Mouse (Mus musculus): ENCODE measurements around the gene Gm20388.

Gene Gm20388

DNA sequence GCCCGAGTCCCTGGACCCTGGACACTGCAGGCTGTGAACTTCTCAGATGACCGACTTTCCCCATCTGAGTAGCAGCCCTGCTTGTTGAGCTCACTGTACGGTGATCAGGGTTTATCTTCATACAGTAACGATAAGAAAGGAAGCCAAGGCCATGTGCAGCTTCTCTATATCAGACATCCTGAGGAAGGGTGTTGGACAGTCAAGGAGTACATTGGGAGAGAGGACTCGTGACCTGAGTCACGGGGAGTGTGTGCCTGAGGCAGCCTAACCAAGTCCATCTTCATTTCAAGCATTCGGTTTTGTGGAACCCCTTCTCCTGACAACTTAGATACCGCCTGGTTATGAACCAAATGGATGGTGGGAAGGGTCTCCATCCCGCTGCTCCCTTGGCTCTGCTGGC, 1964.9 kb downstream of the Gm20388 start:
- DNase-seq (ENCODE audit: low spot score in 2 of 2) = no peak

DNA sequence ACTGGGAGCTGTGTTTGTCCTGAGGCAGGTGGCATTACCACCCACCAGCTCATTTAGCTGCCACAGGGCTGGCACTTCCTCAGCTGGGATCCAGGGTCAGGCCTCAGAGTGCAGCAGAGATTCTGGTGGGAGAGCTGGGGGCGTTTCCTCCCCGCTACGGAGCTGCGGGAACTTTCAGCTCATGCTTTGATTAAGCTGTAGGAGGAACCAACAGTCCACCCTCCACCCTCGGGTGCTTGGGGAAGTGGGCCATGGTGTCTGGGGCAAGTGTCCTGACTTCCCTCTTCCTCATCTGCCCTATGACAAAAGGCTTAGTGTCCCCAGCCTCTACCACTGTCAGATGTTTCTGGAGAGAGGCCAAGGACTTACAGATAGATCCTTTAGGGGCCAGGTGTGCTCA, 1966.6 kb downstream of the Gm20388 start:
- DNase-seq (ENCODE audit: low spot score in 2 of 2) = no peak

DNA sequence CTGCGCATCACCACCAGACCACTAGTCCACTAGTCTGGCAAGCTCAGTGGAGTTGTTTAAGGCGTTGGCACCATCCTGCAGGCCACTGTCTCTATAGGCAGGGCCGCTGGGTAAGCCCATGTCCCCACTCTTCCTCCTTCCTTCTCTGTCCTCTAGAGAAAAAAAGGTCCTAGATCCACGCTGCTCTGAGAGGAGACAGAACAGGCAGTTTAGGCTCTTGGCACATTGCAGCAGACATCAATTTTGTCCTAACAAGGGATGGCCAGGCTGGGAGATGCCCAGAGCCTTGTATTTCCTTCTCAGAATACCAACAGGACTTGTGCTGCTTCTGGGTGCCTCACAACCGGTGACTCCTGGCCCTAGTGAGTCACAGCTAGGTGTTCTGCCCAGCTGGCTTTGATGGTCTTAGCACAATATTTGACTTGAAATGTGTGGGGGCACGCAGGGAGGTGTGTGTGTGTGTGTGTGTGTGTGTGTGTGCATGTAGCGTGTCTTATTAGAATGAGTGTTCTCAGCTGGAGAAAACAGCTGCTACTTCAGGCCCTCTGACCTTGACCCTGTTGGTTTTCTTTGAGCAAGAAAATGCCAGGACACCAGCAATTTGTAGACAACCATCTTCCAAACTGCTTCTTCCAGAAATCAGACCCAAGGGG, 1967.3 kb downstream of the Gm20388 start:
- no peak for DNase-seq (ENCODE audit: low spot score in 2 of 2)

DNA sequence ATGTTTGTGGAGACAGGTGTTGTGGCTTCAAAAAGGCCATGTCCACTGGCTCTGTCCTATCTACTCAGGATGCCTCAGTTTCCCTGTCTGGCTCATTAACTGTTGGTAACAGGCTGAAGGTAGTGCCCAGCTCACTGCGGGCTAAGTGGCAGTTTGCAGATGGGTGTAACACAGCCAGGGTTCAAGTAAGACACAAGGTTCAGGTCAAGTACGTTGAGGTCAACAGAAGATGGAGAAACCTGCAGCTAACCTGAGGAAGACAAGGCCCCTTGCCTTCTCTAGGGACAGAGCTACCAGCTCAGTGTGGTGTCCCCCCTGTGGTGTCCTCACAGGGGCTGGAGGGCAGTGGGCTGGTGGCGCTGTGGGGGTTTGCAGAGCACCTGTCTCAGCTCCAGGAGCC, 1969.1 kb downstream of the Gm20388 start:
- no peak for DNase-seq (ENCODE audit: low spot score in 2 of 2)

DNA sequence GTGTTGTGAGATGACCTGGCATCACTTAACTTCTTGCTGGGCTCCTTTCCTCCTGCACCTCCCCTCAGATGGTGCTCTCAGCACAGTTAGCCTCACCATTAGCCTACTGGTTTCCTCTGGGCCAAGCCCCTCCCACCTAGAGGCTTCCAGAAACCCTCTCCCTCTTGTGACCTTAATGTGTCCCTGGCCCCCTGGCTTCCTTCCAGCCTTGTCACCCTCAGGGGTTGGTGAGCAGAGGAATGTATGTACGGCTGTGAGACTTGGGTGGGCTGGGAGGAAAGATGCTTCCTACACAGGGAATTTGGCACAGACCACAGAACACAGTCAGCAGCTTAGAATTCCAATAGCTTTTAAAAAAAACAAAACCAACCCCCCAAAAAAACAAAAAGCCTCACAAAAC, 1970.2 kb downstream of the Gm20388 start:
- DNase-seq (ENCODE audit: low spot score in 2 of 2) = no peak

DNA sequence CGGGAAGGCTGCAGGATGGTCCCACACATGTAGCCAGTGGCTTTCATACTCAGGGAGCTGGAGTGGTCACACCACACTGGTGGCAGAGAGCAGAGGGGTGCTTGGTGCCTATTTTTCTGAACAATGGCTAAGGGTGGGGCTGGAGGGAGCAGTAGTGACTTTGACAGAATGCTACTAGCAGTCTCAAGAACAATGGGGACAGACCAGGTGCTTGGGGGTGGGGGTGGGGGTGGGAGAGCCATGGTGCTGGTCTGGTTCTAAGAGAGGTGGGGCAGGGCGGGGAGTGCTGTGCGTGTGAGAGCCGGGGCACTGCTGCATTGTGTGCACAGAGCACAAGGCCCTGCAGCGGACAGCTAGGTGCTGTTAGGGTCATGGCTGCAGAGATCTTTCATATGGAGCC, 1971.3 kb downstream of the Gm20388 start:
- DNase-seq (ENCODE audit: low spot score in 2 of 2) = no peak

DNA sequence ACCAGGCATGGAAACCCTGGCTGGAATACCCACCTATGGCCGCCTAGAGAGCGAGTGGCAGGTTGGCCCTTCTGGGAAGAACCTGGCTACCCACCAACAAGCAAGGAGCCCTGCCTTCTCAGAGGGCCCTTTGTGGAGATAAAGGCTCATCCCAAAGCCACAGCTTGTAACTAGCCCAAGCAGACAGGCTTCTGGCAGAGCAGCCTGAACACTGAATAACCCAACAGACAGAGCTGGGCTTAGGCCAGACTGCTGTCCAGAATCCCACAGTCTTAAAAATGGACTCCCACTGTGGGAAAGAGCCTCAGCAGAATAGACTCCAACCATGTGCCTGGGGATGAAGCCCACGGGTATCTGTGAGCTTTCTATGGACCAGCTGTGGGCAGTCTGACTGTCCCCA, 1973.5 kb downstream of the Gm20388 start:
- DNase-seq (ENCODE audit: low spot score in 2 of 2) = no peak

DNA sequence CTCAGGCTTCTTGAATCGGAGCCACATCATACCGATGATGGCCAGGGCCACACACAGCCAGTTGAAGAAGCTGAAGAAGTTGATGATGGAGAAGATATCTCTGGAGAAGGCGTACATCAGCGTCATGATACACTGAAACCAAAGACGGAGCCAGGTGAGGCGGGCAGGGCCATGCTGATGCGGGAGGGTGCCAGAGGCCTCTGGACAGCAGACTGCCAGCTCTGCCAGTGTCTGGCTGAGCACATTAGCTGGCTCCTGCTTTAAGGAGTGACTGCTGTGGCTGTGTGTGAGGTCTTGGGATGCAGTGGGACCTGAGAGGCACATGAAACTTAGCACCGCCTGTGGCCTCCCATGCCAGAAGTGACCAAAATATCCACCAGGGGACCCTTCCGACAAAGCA, 1974.4 kb downstream of the Gm20388 start:
- DNase-seq (ENCODE audit: low spot score in 2 of 2) = no peak

DNA sequence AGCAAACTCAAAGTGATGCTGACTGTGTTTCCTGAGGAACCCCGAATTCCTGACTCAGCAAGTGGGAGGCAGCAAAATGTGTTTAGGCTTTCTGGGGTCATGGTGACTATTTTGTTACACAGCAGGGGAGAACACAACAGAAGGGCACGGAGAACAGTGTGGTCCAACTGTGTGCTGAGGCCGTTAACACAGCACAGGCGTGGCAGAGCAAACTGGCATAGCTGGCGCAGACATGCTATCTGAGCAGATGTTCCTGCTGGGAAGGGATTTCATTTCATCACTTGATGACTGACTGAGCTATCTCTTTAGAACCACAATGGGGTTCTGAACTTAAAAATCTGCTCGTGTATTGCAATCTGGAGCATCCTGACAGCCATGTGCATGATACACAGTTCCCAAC, 1974.8 kb downstream of the Gm20388 start:
- DNase-seq (ENCODE audit: low spot score in 2 of 2) = no peak

DNA sequence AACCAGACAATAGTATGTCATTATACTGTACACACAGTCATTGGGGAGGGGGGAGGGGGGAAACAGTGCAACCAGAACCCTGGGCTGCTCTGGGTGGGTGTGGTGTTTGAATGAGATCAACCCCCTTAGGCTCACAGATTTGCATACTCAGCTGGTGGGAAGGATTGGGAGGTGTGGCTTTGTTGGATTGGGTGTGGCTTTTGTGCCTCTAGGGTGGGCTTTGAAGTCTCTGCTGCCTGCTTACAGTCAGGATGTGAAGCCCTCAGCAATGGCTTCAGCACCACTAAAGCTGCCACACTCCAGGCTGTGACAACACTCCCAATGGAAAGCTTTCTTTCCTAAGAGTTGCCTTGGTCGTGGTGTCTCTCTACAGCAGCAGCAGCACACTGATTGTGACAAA, 1976.9 kb downstream of the Gm20388 start:
- DNase-seq (ENCODE audit: low spot score in 2 of 2) = no peak

DNA sequence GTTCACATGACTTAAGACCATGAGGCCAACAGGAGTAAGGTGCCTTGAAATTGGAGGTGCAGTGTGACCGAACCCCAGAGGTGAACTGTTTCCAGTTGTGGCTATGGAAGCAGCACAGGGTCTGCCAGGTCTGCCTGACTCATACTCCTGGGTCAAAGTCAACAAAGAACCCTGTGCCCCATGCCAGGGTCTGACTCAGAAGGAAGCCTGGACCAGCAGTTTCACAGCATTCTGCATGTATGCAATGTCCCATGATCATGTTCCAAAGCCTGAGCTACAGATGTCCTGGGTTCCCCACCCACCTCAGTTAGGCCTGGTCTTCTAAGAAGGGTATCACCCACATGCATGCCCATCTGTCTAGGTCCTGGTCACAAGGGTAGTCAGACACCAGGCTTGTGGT, 1978.7 kb downstream of the Gm20388 start:
- DNase-seq (ENCODE audit: low spot score in 2 of 2) = no peak

DNA sequence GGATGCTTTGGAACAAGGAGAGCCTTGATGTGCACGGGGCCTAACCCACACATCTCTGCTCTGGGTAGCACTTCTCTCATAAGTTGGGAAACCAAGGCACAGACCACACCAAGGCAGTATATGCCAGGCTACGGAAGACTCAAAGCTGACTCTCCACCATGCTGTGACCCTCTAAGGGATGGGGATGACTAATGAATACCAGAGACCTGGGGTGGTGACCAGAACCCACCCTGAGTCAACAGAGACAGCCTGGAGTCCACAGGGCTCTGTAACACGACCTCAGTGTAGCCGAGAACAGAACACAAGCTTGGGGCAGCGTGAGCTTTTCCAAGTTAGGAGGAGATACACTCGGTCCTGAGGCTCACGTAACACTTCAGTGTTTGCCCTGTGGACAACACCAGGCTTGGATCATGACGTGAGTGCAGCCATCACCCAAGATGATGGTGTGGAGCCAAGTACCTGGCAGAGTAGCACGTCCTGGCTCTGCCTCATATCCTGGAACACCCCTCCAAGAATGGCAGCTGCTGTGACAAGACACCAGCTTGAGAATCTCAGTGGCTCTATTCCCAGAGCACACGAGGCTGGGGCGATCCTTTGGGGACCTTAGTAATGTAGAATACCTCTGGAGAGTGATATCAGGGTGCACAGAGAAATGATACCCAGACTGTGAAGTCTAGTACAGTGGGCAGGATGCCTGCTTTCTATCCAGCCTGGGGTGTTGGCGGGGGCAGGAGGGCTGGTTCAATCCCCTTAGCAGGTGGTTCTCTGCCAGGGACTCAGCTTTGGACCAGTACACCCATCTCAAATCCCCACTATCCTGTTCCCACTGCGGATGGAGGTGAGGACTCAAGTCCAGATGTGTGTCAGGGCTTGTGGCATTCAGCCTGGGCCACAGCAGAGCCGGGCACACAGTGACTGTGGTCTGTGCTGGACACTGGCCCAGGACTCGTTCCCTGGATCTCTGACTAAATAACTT, 1979.5 kb downstream of the Gm20388 start:
- no peak for DNase-seq (ENCODE audit: low spot score in 2 of 2)

DNA sequence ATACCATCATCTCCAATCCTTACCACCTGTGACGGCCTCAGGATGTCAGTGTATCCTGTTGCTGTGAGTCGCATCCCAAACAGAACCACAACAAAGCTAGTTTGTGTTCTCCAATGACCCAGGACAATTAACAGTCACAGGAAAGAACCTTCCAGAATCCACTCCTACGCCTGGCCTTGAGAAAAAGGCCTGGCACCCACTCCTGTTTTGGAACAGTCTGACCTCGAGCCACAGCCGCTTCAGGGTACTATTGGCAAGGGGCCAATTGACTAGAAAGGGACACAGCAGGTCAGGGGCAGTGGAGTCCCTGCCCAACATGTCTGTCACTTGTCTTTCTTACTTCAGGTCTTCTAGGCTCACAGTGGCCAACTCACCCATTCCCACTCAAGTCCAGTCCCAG, 1982.2 kb downstream of the Gm20388 start:
- DNase-seq (ENCODE audit: low spot score in 2 of 2) = no peak

DNA sequence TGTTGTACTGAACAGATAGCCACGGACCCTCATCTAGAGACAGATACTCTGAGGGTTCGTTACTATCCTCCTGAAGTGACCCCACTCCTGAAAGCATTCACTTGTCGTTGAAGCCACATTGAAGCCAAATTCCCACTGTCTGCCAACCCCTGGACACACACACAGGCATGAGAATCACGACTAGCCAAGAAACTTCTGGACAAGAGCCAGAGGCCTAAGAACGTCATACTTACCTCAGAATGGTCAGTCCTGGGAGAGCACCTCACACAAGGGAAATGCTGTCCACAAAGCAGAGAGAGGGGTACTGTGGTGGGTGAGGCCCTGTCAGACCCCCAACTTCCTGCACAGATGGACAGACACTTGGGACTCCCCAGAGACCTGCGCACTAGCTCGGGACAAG, 1985.3 kb downstream of the Gm20388 start:
- no peak for DNase-seq (ENCODE audit: low spot score in 2 of 2)

DNA sequence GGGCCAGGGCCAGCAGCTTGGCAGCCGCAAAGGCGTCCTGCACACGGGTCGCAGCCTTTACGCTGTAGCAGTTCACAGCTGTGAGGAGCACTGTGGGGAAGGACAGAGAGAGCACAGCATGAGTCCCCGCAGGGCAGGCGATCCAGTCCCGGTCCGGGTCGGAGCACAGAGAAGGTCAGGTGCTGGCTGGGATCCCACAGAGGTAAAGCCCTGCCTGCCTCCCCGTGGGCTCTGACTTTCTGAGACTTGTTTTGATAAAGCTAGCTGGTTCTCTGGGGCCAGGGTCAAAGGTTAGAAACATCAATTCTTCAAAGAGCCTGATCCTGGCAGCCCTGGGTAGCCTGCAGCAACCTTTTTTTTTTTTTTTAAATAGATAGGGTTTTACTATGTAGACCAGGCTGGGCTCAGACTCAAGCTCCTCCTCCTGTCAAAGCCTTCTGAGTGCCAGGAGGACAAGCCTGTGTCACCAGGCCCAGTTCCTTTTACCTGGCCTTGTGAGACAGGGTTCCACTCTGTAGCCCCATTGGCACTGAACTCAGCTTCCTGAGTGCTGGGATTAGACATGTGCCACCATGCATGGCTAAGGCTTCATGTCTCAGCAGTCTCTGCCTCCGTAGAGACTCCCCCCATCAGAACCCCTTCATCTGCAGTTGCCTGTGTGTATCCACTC, 1986.0 kb downstream of the Gm20388 start:
- DNase-seq (ENCODE audit: low spot score in 2 of 2) = no peak

DNA sequence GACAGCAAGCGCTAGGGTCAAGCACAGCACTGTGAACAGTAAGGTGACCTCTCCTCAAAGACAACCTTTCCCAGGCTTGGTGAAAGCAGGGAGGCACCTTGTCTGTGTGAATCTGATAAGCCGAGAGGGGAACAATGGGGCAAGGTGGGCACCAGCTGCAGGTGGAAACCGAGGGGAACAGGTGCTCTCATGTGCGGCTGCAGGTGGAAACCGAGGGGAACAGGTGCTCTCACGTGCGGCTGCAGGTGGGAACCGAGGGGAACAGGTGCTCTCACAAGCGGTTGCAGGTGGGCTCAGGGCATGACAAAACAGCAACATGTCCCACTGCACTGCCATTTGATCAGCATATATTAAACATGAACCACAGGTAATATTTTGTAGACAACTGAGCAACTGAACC, 1986.6 kb downstream of the Gm20388 start:
- no peak for DNase-seq (ENCODE audit: low spot score in 2 of 2)

DNA sequence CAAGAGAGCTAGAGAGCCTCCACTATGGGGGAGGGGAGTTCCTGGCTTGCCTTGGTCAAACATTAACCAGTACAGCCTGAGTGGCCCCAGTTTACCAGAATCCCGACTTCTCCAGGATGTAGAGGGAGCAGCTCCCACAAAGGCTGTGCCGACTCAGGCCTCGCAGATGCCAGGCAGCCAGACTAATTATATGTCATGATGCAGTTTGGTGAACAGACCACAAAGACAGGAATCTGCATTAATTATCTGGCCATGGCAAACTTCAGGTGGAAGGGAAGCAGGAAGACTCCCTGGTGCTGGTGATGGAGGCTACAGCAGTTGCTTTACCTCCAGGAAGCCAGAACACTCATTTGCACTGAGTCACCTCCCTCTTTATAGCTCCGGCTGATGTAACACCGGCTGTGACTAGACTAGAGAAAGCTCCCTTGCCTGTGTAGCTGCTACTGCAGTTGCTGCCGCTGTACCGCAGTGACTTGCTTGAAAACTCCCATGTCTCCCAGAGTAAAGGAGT, 1987.3 kb downstream of the Gm20388 start:
- DNase-seq (ENCODE audit: low spot score in 2 of 2) = peak in 1 of 2 experiments; percentile 48

DNA sequence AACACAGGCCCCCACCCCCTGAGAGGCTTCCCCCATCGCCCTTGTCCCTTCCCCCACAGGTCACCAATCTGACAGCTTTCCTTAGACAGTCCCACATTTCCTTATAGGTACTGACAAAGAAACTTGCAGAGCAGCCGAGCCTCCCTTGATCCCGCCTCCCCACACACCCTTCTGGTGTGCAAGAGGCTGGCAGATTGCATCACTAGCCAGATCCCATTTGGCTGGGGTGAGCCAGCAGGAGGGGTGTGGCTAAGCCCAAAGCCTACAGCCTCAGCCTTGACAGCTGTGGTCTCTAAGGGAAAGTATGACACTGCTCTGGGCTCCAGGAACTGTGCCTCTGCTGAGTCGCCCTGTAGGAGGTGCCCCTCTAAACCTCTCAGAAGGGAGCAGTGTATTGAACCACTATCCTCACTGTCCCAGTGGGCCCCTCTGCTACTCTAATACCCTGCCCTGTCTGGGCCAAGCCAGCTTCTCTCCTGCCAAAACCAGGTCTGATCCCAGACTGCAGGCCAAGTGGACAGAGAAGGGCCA, 1987.8 kb downstream of the Gm20388 start:
- peak; percentile 60 to 69 for DNase-seq (ENCODE audit: low spot score in 2 of 2)

DNA sequence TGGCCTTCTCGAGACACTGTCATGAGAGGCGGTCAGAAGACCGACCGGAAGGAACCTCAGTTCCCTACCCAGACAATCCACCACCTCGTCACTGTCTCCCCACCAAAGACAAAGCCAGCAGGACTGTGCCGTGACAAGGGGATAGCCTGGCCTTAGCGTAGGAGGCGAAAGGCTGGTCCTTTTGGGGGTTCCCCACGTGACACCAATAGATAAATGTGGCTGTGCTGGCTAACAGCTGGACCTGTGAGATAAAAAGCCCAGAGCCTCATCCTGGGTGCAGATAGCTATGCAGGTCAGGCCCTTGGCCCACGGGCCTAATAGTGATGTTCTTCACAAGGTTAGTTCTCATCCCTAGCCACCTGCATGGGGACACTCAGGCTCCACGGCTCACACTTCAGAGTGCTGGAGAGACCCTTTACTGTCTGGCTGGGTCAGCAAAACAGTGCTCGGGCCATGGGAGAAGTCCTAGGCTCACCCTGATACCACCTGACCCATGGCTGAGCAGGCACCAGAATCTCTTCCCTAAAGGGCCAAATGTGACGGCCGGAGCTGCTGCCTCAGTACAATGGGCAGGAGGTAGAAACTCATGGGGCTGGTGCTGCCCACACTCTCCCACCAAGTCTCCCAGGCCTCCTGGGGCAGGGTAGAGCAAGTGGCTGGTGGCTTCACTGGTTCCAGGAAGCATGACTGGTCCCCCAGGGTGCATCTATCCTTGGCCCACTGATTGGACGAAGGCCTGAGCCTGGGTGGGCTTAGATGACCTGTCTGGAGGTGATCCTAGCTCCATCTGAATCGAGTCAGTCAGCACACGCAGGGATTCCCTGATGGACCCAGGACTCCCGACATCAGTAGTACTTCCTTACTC, 1988.8 kb downstream of the Gm20388 start:
- DNase-seq (ENCODE audit: low spot score in 2 of 2) = no peak

DNA sequence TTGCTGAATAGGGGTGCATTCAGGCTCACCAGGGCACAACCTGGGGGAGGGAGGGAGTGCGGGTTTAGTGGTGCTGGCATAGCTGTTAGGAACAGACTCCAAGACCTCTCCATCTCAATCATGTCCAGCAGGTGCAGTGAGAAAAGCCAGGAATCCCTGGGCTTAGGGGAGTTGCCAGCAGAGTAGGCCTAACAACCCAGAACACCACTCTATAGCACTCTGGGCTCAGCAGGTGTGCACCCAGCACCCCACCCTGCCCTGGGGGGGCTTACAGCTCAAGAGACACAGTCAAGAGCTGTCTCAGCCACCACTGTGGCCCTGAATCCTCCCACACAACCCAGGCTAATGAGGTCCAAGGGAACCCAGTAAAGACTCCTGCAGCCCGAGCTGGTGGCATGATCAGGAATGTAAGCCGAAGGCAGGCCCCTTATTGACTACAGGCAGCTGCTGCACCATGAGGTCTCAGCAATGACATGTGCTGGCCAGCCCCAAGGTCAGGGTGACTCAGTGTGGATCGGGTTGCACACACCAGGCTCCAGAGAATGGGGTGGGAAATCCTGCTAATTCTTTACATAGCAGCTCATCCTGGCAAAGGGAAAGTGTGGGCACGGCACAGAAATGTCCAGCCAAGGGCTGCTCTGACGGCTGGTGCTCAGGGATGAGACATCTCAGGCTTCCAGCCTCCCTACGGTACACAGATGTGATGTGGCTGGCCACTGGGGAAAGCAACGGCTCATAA, 1991.0 kb downstream of the Gm20388 start:
- no peak for DNase-seq (ENCODE audit: low spot score in 2 of 2)
